Mouse (Mus musculus): ENCODE data around the gene Prkar2a. TPM values are rescaled to one million over a fixed set of nuclear protein-coding genes. Genes with fewer than 3 reads are reported as not detected.

Prkar2a gene
- polyA plus RNA-seq, 1 experiment from 2014 or later = 27.0 TPM

- no peak for DNase-seq (ENCODE audit: low spot score)
- H3K4me1 ChIP-seq = no peaks in the 10 kb centered on the region
- no peaks in the 10 kb centered on the region for H3K36me3 ChIP-seq
- 81% methylated on average over 10 of the region's 10 CpGs for WGBS
- no peak overlapping the region for H3K27ac ChIP-seq
- H3K4me3 ChIP-seq = no peak overlapping the region
- H3K9me3 ChIP-seq (replicated peaks) = no peaks in the 10 kb centered on the region
- H3K27me3 ChIP-seq (ENCODE audit: low read depth, poor library complexity, severe bottlenecking) = no peaks in the 10 kb centered on the region
These were observed 75.9 kb downstream of the Prkar2a start for GRCm38 (mm10) chr9:108764971-108765370.

- WGBS = 86% methylated on average over 4 of the region's 4 CpGs
- no peaks in the 10 kb centered on the region for H3K27me3 ChIP-seq (ENCODE audit: low read depth, poor library complexity, severe bottlenecking)
- H3K4me1 ChIP-seq = no peaks in the 10 kb centered on the region
- H3K9me3 ChIP-seq (replicated peaks) = no peaks in the 10 kb centered on the region
- H3K27ac ChIP-seq = no peak overlapping the region
- H3K4me3 ChIP-seq = no peak overlapping the region
- no peaks in the 10 kb centered on the region for H3K36me3 ChIP-seq
- no peak for DNase-seq (ENCODE audit: low spot score)
These were observed 87.5 kb downstream of the Prkar2a start for GRCm38 (mm10) chr9:108776614-108777013.

- no peaks in the 10 kb centered on the region for H3K36me3 ChIP-seq
- H3K4me3 ChIP-seq = no peak overlapping the region
- H3K27ac ChIP-seq = no peak overlapping the region
- WGBS = 88% methylated on average over 4 of the region's 4 CpGs
- no peaks in the 10 kb centered on the region for H3K27me3 ChIP-seq (ENCODE audit: low read depth, poor library complexity, severe bottlenecking)
- no peak for DNase-seq (ENCODE audit: low spot score)
- no peaks in the 10 kb centered on the region for H3K9me3 ChIP-seq (replicated peaks)
- 0 out of 2 replicates have a peak, but pooled peaks cover 4% of the 10 kb centered on the region for H3K4me1 ChIP-seq
These were observed 88.2 kb downstream of the Prkar2a start for GRCm38 (mm10) chr9:108777276-108777675.

- no peak overlapping the region for H3K4me3 ChIP-seq
- H3K9me3 ChIP-seq (replicated peaks) = no peaks in the 10 kb centered on the region
- H3K36me3 ChIP-seq = peaks cover 2% of the 10 kb centered on the region
- 80% methylated on average over 5 of the region's 5 CpGs for WGBS
- H3K4me1 ChIP-seq = peaks cover 28% of the 10 kb centered on the region
- no peak for DNase-seq (ENCODE audit: low spot score)
- no peaks in the 10 kb centered on the region for H3K27me3 ChIP-seq (ENCODE audit: low read depth, poor library complexity, severe bottlenecking)
- no peak overlapping the region for H3K27ac ChIP-seq
These were observed 91.8 kb downstream of the Prkar2a start for GRCm38 (mm10) chr9:108780959-108781358.

GRCm38 (mm10) chr9:108781891-108782290 lies 92.8 kb downstream of the Prkar2a start:
- Histone ChIP-seq H3K4me3 (no peak overlapping the region), H3K27me3 (ENCODE audit: low read depth, poor library complexity, severe bottlenecking) (no peaks in the 10 kb centered on the region), H3K36me3 (peaks cover 11% of the 10 kb centered on the region), H3K4me1 (peaks cover 33% of the 10 kb centered on the region), H3K9me3 (replicated peaks) (no peaks in the 10 kb centered on the region), H3K27ac (no peak overlapping the region)
- 69% methylated on average over 4 of the region's 4 CpGs for WGBS
- no peak for DNase-seq (ENCODE audit: low spot score)

- peaks cover 38% of the 10 kb centered on the region for H3K4me1 ChIP-seq
- WGBS = 34% methylated on average over 9 of the region's 9 CpGs
- H3K4me3 ChIP-seq = peak overlapping the region; percentile 96
- no peaks in the 10 kb centered on the region for H3K27me3 ChIP-seq (ENCODE audit: low read depth, poor library complexity, severe bottlenecking)
- DNase-seq (ENCODE audit: low spot score) = no peak
- no peaks in the 10 kb centered on the region for H3K9me3 ChIP-seq (replicated peaks)
- peak overlapping the region; percentile 99 for H3K27ac ChIP-seq
- H3K36me3 ChIP-seq = peaks cover 21% of the 10 kb centered on the region
These were observed 93.9 kb downstream of the Prkar2a start for GRCm38 (mm10) chr9:108782836-108783547.

- H3K27me3 ChIP-seq (ENCODE audit: low read depth, poor library complexity, severe bottlenecking) = no peaks in the 10 kb centered on the region
- peak within 1 kb of the TSS; percentile 96 for H3K4me3 ChIP-seq
- H3K27ac ChIP-seq = peak within 1 kb of the TSS; percentile 99
- no peaks in the 10 kb centered on the region for H3K9me3 ChIP-seq (replicated peaks)
- peaks cover 45% of the 10 kb centered on the region for H3K4me1 ChIP-seq
- WGBS = under 1% methylated on average over 56 of the region's 56 CpGs
- peak; percentile 98 for DNase-seq (ENCODE audit: low spot score)
- H3K36me3 ChIP-seq = peaks cover 29% of the 10 kb centered on the region
These were observed 94.7 kb downstream of the Prkar2a start, which contains the start of gene Ip6k2 for GRCm38 (mm10) chr9:108783548-108784463. TSS of gene Ip6k2 (plus strand) at chr9:108783796.

GRCm38 (mm10) chr9:108785416-108785815 lies 96.3 kb downstream of the Prkar2a start:
- H3K27ac ChIP-seq = peak overlapping the region; percentile 19; the same call in 1 of the 2 replicates
- H3K9me3 ChIP-seq (replicated peaks) = no peaks in the 10 kb centered on the region
- no peaks in the 10 kb centered on the region for H3K27me3 ChIP-seq (ENCODE audit: low read depth, poor library complexity, severe bottlenecking)
- H3K4me1 ChIP-seq = peaks cover 45% of the 10 kb centered on the region
- peaks cover 42% of the 10 kb centered on the region for H3K36me3 ChIP-seq
- DNase-seq (ENCODE audit: low spot score) = no peak
- H3K4me3 ChIP-seq = peak overlapping the region; percentile 96

- no peaks in the 10 kb centered on the region for H3K27me3 ChIP-seq (ENCODE audit: low read depth, poor library complexity, severe bottlenecking)
- H3K4me3 ChIP-seq = no peak overlapping the region
- H3K36me3 ChIP-seq = peaks cover 42% of the 10 kb centered on the region
- no peak for DNase-seq (ENCODE audit: low spot score)
- peaks cover 45% of the 10 kb centered on the region for H3K4me1 ChIP-seq
- no peak overlapping the region for H3K27ac ChIP-seq
- H3K9me3 ChIP-seq (replicated peaks) = no peaks in the 10 kb centered on the region
- WGBS = 96% methylated on average over 1 of the region's 1 CpGs
These were observed 97.4 kb downstream of the Prkar2a start for GRCm38 (mm10) chr9:108786494-108786893.

- WGBS = 91% methylated on average over 2 of the region's 2 CpGs
- H3K4me3 ChIP-seq = no peak overlapping the region
- H3K9me3 ChIP-seq (replicated peaks) = no peaks in the 10 kb centered on the region
- DNase-seq (ENCODE audit: low spot score) = no peak
- no peaks in the 10 kb centered on the region for H3K27me3 ChIP-seq (ENCODE audit: low read depth, poor library complexity, severe bottlenecking)
- H3K27ac ChIP-seq = no peak overlapping the region
- H3K4me1 ChIP-seq = peaks cover 43% of the 10 kb centered on the region
- H3K36me3 ChIP-seq = peaks cover 46% of the 10 kb centered on the region
These were observed 98.0 kb downstream of the Prkar2a start for GRCm38 (mm10) chr9:108787080-108787479.

GRCm38 (mm10) chr9:108788713-108789112 lies 99.6 kb downstream of the Prkar2a start:
- 76% methylated on average over 3 of the region's 3 CpGs for WGBS
- Histone ChIP-seq H3K4me1 (peaks cover 34% of the 10 kb centered on the region), H3K27me3 (ENCODE audit: low read depth, poor library complexity, severe bottlenecking) (no peaks in the 10 kb centered on the region)

GRCm38 (mm10) chr9:108792307-108792706 lies 103.2 kb downstream of the Prkar2a start:
- Histone ChIP-seq H3K36me3 (peaks cover 66% of the 10 kb centered on the region), H3K27ac (no peak overlapping the region), H3K9me3 (replicated peaks) (no peaks in the 10 kb centered on the region), H3K4me3 (no peak overlapping the region), H3K27me3 (ENCODE audit: low read depth, poor library complexity, severe bottlenecking) (no peaks in the 10 kb centered on the region), H3K4me1 (peaks cover 24% of the 10 kb centered on the region)
- no peak for DNase-seq (ENCODE audit: low spot score)
- WGBS = 91% methylated on average over 1 of the region's 1 CpGs

More at GRCm38 (mm10) chr9:108788713-108789112, 99.6 kb downstream of the Prkar2a start:
- Histone ChIP-seq H3K36me3 (peaks cover 54% of the 10 kb centered on the region), H3K4me3 (no peak overlapping the region), H3K27ac (no peak overlapping the region), H3K9me3 (replicated peaks) (no peaks in the 10 kb centered on the region)
- no peak for DNase-seq (ENCODE audit: low spot score)

- Histone ChIP-seq H3K4me3 (no peak overlapping the region), H3K36me3 (peaks cover 67% of the 10 kb centered on the region), H3K4me1 (peaks cover 24% of the 10 kb centered on the region), H3K9me3 (replicated peaks) (no peaks in the 10 kb centered on the region), H3K27ac (no peak overlapping the region), H3K27me3 (ENCODE audit: low read depth, poor library complexity, severe bottlenecking) (no peaks in the 10 kb centered on the region)
- no peak for DNase-seq (ENCODE audit: low spot score)
- 70% methylated on average over 3 of the region's 3 CpGs for WGBS
These were observed 103.6 kb downstream of the Prkar2a start for GRCm38 (mm10) chr9:108792730-108793129.

All from limb, embryonic 10.5 days (tissue).